Mouse (Mus musculus) gastrocnemius, postnatal 14 days (tissue): ENCODE results near the gene Wdr43. TPM values are rescaled to one million over a fixed set of nuclear protein-coding genes. Genes with fewer than 3 reads are reported as not detected.
"Not testable (repeated sequence)": the region's sequence is repeated elsewhere in the genome, so short reads cannot be mapped to it uniquely, and the experiment has no call there.

Source experiments
- DNase-seq: peaks from one replicate; pipeline ENCODE4 v3.0.0; 2021; ENCODE audit warnings: mixed read lengths
- intact Hi-C: fragments of 180-260 bp; cut with DNase I; formaldehyde crosslinking; loops from one replicate; pipeline ENCODE4 v1.15.1; 2025; ENCODE audit warnings: low total_unique reads
- long read RNA-seq, 2 experiments: library from polyadenylated mRNA; stranded (forward); transcript quantifications; one replicate each; pipeline ENCODE4 v2.0.0; 2021
- total RNA-seq, 2 experiments: library from RNA; stranded (reverse); gene quantifications; 2 replicates each; pipeline ENCODE4 v1.2.3; 2021

The Wdr43 gene
- total RNA-seq: 10 to 100 TPM; 24.7 to 26.3 TPM
- long read RNA-seq, experiment 1, transcript Wdr43-201 (18 exons, 3,450 nt): major isoform, 39 of 40 reads
- long read RNA-seq, experiment 1, partial matches to known transcripts: 0 of 40 reads
- long read RNA-seq, experiment 1, other reads (novel, unspliced or antisense): 1 of 40 reads
- long read RNA-seq, experiment 2, transcript Wdr43-201 (18 exons, 3,450 nt): major isoform, 33 of 37 reads
- long read RNA-seq, experiment 2, partial matches to known transcripts: 1 of 37 reads
- long read RNA-seq, experiment 2, other reads (novel, unspliced or antisense): 3 of 37 reads

- peak; percentile 97 for DNase-seq
- intact Hi-C loops: no loop called here
Observed at GRCm38 (mm10) chr17:71615638-71616318, at the start of gene Wdr43. Gene Wdr43 (plus strand): TSS chr17:71615895.

GRCm38 (mm10) chr17:71579176-71579705 lies 36.5 kb upstream of the Wdr43 start:
- intact Hi-C loops: no loop called here
- DNase-seq: no peak

- intact Hi-C loops: no loop called here
Observed at GRCm38 (mm10) chr17:71597881-71598658, 17.6 kb upstream of the Wdr43 start.

GRCm38 (mm10) chr17:71598659-71599554 lies 16.8 kb upstream of the Wdr43 start:
- peak; percentile 76 for DNase-seq
- intact Hi-C loops: no loop called here

More at GRCm38 (mm10) chr17:71597881-71598658, 17.6 kb upstream of the Wdr43 start:
- peak; percentile 27 for DNase-seq

GRCm38 (mm10) chr17:71616319-71617032 lies 781 bp downstream of the Wdr43 start:
- peak; percentile 15 for DNase-seq
- intact Hi-C loops: no loop called here

- DNase-seq: no peak
- intact Hi-C loops: no loop called here
Observed at GRCm38 (mm10) chr17:71617033-71617362, 1.3 kb downstream of the Wdr43 start.

- intact Hi-C loops: no loop called here
- no peak for DNase-seq
Observed at GRCm38 (mm10) chr17:71617974-71618373, 2.3 kb downstream of the Wdr43 start.

- intact Hi-C loops: no loop called here
- no peak for DNase-seq
Observed at GRCm38 (mm10) chr17:71631806-71632205, 16.1 kb downstream of the Wdr43 start.

GRCm38 (mm10) chr17:71633350-71633749 lies 17.7 kb downstream of the Wdr43 start:
- intact Hi-C loops: no loop called here
- DNase-seq: no peak

GRCm38 (mm10) chr17:71636786-71637185 lies 21.1 kb downstream of the Wdr43 start:
- no peak for DNase-seq
- intact Hi-C loops: no loop called here

- intact Hi-C loops: no loop called here
- DNase-seq: no peak
Observed at GRCm38 (mm10) chr17:71637750-71638265, 22.1 kb downstream of the Wdr43 start.

- intact Hi-C loops, DNase-seq: not testable (repeated sequence)
Observed at GRCm38 (mm10) chr17:71639056-71639455, 23.4 kb downstream of the Wdr43 start.

GRCm38 (mm10) chr17:71640421-71641085 lies 24.9 kb downstream of the Wdr43 start:
- DNase-seq: no peak
- intact Hi-C loops: no loop called here

- DNase-seq: no peak
- intact Hi-C loops: no loop called here
Observed at GRCm38 (mm10) chr17:71642190-71642589, 26.5 kb downstream of the Wdr43 start.

- intact Hi-C loops: no loop called here
- DNase-seq: no peak
Observed at GRCm38 (mm10) chr17:71650011-71650410, 34.3 kb downstream of the Wdr43 start.

- intact Hi-C loops: no loop called here
- DNase-seq: no peak
Observed at GRCm38 (mm10) chr17:71652495-71652894, 36.8 kb downstream of the Wdr43 start.

- no peak for DNase-seq
- intact Hi-C loops: no loop called here
Observed at GRCm38 (mm10) chr17:71652934-71653333, 37.2 kb downstream of the Wdr43 start.

GRCm38 (mm10) chr17:71657521-71657920 lies 41.8 kb downstream of the Wdr43 start:
- intact Hi-C loops: loop anchor here (5.0 kb wide), 1 partner anchor 90 kb away; no protein-coding TSS in a partner anchor
- DNase-seq: no peak
